Mouse (Mus musculus): ENCODE results near the gene Gm21637.
"Not testable (repeated sequence)": the region's sequence is repeated elsewhere in the genome, so short reads cannot be mapped to it uniquely, and the experiment has no call there.

The Gm21637 gene
- long read RNA-seq, experiment 1, result 0 reads
- long read RNA-seq, experiment 2, result 0 reads

DNA sequence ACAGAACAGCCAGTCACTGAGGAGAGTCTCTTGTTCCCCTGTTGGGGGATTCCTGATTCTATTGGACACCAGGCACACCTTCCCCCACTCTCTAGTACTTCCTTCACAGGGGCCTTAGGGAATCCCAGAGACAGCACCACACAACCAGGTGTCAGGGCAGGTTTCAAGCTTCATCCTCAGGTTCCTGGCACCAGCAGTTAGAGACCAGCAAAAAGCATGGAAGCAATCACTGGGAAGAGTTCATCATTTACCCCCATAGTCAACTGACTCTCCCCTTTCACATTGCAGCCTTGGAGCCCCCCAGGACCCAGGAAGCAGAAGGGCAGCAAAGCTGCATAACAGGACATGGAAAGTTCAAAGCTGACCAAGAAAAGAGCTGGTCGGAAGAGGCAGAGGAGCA lies at the start of gene Gm21637:
Gene Gm21637, plus strand, starts transcription at position 301 of the 400 bp plus-strand sequence.
- intact Hi-C loops (cut with DNase I), result not testable (repeated sequence)
